Mouse (Mus musculus) large intestine, adult 2 months (tissue): ENCODE data around the gene Pcbp2. TPM values are rescaled to one million over a fixed set of nuclear protein-coding genes. Genes with fewer than 3 reads are reported as not detected.

Experiments used
- polyA plus RNA-seq: library from polyadenylated mRNA; depleted of rRNA; stranded (reverse); fragments of >200 nt; gene quantifications from 2 replicates; pipeline ENCODE4 v1.2.3, GENCODE M21; 2012; rRNA removed

Gene Pcbp2
- polyA plus RNA-seq, 1 experiment: 466 TPM

Other genes with a start within 250 kb of the Pcbp2 start
- 23.0 and 24.8 TPM in 2 replicates for gene Itgb7, start 238.6 kb upstream of the Pcbp2 start, polyA plus RNA-seq
- 6.9 and 8.6 TPM in 2 replicates for gene Rarg, start 213.0 kb upstream of the Pcbp2 start, polyA plus RNA-seq
- gene Gm9918, start 200.0 kb upstream of the Pcbp2 start, polyA plus RNA-seq: not detected in 2 replicates
- 52.4 and 57.1 TPM in 2 replicates for gene Mfsd5, start 191.1 kb upstream of the Pcbp2 start, polyA plus RNA-seq
- gene Espl1, start 174.3 kb upstream of the Pcbp2 start, polyA plus RNA-seq: 14.8 and 16.1 TPM in 2 replicates
- gene Pfdn5, start 144.4 kb upstream of the Pcbp2 start, polyA plus RNA-seq: 97.0 and 98.7 TPM in 2 replicates
- 38.9 and 49.8 TPM in 2 replicates for gene Myg1, start 138.8 kb upstream of the Pcbp2 start, polyA plus RNA-seq
- gene Aaas, start 119.8 kb upstream of the Pcbp2 start, polyA plus RNA-seq: 31.0 and 35.2 TPM in 2 replicates
- gene Sp7, start 103.4 kb upstream of the Pcbp2 start, polyA plus RNA-seq: not detected in 2 replicates
- 10.3 and 19.7 TPM in 2 replicates for gene Sp1, start 64.4 kb upstream of the Pcbp2 start, polyA plus RNA-seq
- 0.16 and 1.0 TPM in 2 replicates for gene Amhr2, start 25.2 kb upstream of the Pcbp2 start, polyA plus RNA-seq
- 734 and 781 TPM in 2 replicates for gene Prr13, start 11.5 kb upstream of the Pcbp2 start, polyA plus RNA-seq
- not detected in 2 replicates for gene Gm10337, start 33.2 kb downstream of the Pcbp2 start, polyA plus RNA-seq
- 2.6 and 2.7 TPM in 2 replicates for gene Map3k12, start 46.5 kb downstream of the Pcbp2 start, polyA plus RNA-seq
- 82.8 and 89.5 TPM in 2 replicates for gene Tarbp2, start 47.7 kb downstream of the Pcbp2 start, polyA plus RNA-seq
- gene Npff, start 54.4 kb downstream of the Pcbp2 start, polyA plus RNA-seq: 3.1 and 3.6 TPM in 2 replicates
- not detected in 2 replicates for gene Gm28047, start 154.5 kb downstream of the Pcbp2 start, polyA plus RNA-seq
- gene Atf7, start 154.9 kb downstream of the Pcbp2 start, polyA plus RNA-seq: 45.0 and 47.4 TPM in 2 replicates
- 376 and 414 TPM in 2 replicates for gene Atp5g2, start 201.8 kb downstream of the Pcbp2 start, polyA plus RNA-seq